Mouse (Mus musculus) left cerebral cortex, adult 18-20 months (tissue): ENCODE data around the gene Snta1. TPM values are rescaled to one million over a fixed set of nuclear protein-coding genes. Genes with fewer than 3 reads are reported as not detected.

Source experiments
- DNase-seq, 2 experiments: peaks; one replicate each; pipeline ENCODE4 v3.0.0; 2021 to 2022; ENCODE audit warnings: low spot score in 2 of 2, mixed read lengths in 1 of 2
- total RNA-seq, 2 experiments: library from RNA; stranded (reverse); gene quantifications; 2 replicates each; pipeline ENCODE4 v1.2.3; 2021

Snta1 gene
- total RNA-seq, 2 experiments from 2014 or later, result 34.4 to 36.6 TPM

GRCm38 (mm10) chr2:154423548-154423947 is 15.6 kb upstream of the Snta1 start:
- no peak for DNase-seq

- no peak for DNase-seq
These were observed 14.3 kb upstream of the Snta1 start for GRCm38 (mm10) chr2:154422181-154422580.

DNA sequence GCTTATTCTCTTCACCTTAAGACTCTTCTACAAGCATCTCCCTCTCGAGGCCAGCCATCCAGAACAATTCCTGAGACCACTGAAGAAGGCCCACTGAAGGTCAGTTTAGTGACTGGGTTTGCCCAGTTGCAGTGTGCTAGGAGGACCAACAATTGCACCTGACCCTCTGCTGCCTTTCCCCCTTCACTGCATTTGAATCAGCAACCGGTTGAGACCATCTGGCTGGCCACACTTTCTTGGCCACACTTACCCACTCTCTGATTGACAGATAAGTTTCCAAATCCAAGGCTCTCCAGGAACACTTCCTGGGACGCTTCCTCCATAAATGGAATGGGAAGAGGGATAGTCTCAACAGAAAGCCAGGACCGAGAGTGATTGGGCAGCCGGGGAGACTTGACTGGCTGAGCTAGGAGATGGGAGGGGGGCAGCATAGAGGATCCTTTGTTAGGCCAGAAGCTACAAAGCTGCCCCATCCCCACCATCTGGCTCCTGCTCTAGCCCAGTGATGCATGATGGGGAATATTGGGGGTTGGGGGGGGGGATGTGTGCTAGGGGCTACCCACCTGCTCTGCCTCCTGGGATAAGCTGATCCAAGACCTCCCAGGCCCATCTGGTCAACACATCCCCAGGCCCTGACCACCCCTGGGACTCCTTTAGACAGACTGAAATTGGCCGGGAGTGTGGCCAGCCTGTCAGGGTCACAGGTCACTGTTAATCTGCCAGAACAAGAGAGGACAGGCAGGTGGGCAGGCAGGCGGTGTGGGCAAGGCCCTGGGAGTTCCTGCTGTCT is 13.2 kb upstream of the Snta1 start:
- no peak for DNase-seq

GRCm38 (mm10) chr2:154419631-154420515 is 12.0 kb upstream of the Snta1 start:
- no peak for DNase-seq

- no peak for DNase-seq
These were observed 10.1 kb upstream of the Snta1 start for GRCm38 (mm10) chr2:154418001-154418400.

GRCm38 (mm10) chr2:154417107-154417506 is 9.2 kb upstream of the Snta1 start:
- DNase-seq, result peak; percentile 84 to 94

DNA sequence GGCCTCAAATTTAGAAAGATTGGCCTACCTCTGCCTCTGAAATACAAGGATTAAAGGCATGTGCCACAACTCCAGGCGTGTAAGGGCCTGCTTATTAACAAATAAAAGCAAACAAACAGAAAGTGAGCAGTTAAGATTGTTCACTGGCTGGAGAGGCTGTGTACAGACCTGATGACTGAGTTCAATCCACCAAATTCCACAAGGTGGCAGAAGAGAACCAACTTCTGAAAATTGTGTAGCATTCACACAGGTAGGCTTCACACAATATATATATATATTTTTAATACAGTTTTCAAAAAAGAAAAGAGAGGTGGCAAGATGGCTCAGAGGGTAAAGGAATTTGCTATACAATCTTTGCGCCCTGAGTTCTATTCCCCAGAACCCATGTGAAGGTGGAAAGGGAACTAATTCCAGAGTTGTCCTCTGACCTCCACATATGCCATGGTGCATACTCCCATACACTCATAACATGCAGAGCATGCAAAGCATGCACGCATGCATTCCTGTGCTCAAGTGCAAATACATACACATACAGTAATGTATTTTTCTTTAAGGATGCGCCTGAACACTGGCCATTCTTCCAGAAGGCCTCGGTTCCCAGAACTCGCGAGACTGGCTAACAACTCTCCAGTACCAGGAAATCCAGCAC is 4.2 kb upstream of the Snta1 start:
- peak; percentile 48 to 68 for DNase-seq

DNA sequence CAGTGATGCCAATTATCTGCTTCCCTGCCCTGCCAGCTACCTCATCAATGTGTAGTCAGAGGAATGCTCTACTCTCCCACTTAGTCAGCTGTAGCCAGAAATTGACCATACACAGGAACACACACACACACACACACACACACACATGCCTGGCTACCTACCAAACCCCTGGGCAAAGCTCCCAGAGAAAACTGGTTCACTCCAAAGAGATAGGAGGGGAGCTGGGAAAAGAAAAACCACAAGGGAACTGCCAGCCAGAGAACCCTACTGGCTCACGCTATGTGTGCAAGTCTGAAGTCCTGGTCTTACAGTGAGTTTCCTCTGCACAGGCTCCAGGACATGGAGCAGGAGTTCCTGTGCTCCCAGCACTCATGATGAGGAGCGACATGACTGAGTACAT is 2.5 kb upstream of the Snta1 start:
- DNase-seq, result peak; percentile 55 to 71

DNA sequence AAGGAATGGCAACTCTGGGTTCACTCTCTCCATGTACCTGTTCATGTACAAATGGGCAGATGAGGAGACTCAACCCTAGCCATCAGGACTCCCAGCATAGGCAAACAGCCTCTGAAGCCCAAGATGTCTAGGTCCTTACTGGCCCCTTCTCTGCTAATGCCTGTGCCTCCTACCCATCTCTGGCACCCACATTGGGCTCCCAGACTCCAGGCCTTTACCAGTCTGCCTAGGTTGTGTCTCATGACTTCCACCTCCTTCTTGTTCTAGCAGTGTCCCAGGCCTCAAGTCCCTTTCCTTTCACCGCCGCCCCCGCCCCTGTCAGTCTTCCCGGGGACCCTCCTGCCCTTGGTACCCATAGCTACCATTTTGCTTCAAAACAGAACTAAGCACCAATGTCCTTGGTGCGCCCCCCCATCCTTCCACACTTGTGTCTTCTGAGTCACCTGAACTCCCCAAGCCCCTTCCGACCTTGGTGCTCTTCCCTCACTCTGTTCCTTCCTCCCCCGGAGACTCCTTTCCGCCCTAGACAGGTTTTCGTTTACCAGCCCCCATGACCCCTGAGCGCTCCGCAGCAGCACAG is 746 bp downstream of the Snta1 start:
- DNase-seq, result no peak

GRCm38 (mm10) chr2:154405447-154405994 is 2.4 kb downstream of the Snta1 start:
- no peak for DNase-seq

GRCm38 (mm10) chr2:154402811-154403210 is 5.1 kb downstream of the Snta1 start:
- no peak for DNase-seq

DNA sequence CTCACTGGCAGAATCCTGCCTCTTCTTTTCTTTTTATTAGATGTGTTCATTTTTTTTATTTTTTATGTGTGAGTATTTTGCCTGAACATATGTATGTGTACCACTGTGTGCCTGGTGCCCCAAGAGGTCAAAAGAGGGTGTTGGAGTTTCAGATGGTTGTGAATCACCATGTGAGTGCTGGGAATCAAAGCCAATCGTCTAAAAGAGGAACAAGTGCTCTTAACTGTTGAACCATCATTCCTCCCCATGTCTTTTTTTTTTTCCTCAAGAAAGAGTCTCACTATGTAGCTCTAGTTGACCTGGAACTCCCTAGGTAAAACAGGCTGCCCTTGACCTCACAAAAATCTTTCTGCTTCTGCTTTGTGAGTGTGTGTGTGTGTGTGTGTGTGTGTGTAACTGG is 5.9 kb downstream of the Snta1 start:
- no peak for DNase-seq

DNA sequence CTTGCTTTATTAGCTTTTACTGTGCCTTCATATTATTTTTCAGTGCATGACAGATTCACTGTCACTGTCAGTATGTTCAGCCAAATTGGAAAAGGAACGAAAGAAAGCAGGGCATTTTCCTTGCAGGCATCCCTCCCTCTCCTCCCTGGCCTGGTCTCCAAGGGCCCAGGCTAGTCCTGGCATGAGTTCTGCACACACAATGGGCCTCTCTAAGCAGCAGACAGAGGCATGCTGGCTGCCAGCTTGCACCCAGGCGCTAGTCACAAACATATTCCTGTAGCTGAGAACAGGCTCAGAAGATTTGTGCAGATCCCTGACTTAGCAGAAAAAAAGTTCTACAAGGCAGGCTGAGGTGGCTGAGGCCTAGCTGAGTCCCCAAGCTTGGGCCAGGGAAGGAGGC is 8.6 kb downstream of the Snta1 start:
- no peak for DNase-seq

DNA sequence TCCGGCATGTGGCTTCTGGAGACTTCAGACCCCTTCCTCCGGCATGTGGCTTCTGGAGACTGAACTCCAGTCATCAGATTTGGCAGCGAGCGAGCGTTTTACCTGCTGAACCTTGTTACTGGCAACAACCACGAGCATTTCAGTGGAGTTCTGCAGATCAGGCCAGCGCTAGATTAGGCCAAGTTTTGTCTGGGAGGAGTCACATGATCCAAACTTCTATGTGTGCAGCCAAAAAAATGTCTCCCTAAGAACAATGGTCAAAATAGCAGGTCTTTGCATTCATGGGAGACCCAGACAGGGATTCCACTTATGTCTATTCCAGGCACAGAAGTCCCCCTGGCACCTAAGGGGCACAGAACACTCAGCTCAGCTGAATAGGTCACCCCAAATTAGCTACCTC is 9.6 kb downstream of the Snta1 start:
- no peak for DNase-seq

DNA sequence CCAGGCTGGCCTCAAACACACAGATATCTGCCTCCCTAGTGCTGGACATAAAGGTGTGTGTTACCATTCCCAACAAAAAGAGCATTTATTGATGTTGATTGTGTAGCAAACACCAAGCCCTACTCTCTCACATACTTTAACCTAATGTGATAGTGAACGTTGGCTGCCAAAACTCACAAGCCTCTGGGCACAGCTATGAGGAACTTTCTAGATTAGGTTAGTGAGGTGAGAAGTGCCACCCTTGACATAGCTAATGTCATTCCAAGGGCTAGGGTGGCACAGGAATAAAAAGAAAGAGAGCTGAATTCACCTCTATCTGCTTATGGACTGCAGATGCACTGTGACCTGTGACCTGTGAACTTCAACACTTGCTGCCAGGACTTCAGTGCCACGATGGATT is 11.4 kb downstream of the Snta1 start:
- DNase-seq, result no peak

GRCm38 (mm10) chr2:154394602-154395001 is 13.3 kb downstream of the Snta1 start:
- no peak for DNase-seq

DNA sequence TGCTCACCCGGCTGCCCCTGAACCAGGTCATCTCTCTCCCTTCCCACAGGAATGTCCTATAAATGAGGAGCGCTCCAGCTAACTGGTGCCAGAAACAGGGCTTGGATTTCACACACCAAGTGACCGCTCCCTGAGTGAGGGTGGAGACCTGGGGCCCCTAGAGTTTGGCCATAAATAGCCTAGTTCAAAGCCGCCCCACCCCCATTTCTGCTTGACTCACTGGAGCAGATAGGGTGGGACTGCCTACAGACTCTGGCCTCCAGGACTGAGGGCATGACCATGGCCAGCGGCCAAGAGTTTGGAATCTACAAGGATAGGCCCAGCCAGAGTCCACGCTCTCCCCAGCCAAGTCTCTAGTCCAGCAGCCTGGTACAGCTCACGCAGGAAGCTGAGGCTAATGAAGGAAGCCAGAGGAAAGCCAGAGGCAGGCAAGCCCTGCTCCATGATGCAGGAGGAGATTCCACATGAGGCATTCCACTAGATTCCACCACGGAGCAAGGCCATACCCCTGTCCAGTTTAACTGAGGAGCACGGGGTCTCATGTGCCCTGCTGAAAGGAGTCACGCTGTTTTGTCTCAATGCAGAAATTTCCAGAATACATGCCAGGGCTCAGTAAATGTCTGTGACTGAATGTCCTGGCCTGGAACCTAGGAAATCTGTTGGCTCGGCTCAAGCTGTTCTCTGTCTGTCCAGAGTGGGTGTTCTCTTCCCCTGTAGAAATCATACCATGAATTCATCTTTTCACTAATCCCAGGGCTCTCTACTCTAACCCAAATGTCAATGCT is 17.5 kb downstream of the Snta1 start:
- DNase-seq, result no peak

DNA sequence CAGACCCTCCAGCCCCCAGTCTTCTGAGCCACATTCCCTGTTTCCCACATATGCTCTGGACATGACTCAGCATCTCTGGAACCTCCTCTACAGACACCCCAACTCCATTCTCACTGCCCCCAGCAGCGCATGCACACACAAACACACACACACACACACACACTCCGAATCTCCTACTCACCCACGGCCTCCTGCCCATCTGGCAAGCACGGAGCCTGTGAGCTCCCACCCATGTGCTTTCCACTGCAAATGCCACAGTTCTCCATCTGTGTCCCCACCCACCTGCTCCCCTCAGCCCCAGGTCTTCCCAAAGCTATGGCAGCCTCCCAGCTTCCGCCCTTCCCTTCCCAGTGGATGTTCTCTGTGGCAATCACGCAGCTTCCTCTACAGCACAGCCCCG is 28.8 kb downstream of the Snta1 start:
- DNase-seq, result peak; percentile 91 to 94

DNA sequence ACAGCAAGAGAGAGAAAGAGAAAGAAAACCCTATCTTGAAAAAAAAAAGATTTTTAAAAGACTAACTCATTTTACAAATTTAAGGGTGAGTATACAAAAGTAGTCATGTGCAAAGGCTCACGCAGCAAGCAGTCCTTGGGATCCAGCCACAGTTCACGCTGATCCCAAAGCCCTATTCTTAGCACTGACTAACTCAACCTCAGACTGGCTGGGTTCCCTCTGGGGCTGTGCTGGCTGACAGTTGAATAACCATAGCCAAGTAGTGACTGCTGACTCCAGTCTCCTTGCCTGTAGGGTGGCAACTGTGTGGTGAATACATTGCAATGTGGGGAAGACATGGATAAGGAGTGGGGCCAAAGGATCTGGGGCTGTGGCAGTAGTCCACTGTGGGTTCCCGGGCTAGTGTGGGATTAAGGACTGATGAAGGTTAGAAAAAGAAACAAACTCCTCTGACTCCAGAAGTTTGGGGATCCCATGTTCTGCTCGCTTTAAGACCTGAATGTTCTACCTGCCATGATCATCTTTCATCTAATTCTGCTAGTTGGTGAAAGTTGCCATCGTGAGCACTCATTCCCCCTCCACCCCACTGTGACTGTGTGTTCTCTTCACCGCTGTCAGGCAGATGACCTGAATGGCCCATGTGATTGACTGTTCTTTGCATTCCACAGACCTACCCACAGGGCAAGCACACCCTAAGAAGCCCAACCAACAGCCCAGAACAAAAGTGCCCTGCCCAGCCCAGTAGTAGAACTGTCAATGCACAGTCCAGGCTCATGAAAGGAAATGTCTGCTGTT is 32.9 kb downstream of the Snta1 start:
- peak in 1 of 2 experiments; percentile 43 for DNase-seq
